Mouse (Mus musculus): Measurements from ENCODE around the gene Rbfox1.

GRCm38 (mm10) chr16:7159827-7160217 lies 1274.7 kb downstream of the Rbfox1 start:
- TF ChIP-seq CTCF (IDR thresholded peaks at IDR 0.05; ENCODE audit: borderline replicate concordance, insufficient read depth, low read length) (no peak), POLR2A (IDR thresholded peaks at IDR 0.05; ENCODE audit: low read depth, low read length) (no peak)
